Mouse (Mus musculus): ENCODE measurements around the gene Ergic1.

The Ergic1 gene

DNA sequence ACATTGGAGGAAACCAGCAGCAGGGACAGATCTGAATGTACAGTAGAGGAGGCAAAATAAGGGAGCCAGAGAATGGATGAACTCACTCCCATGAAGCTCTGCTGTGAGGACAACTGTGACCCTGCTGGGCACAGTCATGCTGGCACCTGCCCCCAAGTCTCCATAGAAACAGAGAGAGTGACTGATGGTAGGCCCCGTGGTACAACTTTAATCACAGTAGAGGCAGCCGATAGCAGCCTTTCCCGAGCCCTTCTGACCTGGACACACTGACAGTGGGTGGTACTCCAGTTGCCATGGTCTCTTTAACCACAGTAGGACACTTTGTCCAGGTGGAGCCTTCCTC lies 98.3 kb downstream of the Ergic1 start:
- no peak for DNase-seq (ENCODE audit: extremely low spot score, low spot score)

DNA sequence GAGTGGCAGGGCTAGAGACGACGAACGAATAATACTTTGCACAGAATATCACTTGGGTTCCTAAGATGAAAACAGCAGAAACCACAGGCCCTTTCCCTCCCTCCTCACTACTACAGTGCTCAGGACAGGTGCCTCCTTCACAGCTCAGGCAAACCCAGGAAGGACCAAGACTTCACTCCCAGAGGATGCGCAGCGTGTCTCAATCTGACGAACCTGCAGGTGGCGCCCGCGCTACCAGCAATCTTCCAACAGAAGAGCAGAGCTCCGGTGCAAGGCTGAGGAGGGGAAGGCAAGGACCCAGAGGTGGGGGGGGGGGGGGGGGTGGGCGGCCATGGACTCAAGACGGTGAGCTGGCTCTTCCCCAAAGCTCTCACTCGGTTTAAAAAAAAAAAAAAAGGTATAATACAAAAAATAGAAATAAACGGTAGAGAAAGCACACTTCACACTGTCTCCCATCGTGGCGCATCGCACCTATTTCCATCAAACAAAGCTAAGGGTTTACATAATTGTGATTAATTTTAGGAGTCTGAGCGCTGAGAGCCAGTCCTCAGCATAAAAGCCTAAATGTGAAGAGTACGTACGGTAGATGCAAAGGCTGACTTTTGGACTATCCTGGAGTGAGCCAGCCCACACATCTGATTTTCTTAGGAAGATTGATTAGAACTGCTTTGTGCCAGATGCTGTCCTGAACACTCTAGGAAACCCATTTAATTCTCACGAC lies 99.1 kb downstream of the Ergic1 start:
- DNase-seq (ENCODE audit: extremely low spot score, low spot score) = peak; percentile 71

DNA sequence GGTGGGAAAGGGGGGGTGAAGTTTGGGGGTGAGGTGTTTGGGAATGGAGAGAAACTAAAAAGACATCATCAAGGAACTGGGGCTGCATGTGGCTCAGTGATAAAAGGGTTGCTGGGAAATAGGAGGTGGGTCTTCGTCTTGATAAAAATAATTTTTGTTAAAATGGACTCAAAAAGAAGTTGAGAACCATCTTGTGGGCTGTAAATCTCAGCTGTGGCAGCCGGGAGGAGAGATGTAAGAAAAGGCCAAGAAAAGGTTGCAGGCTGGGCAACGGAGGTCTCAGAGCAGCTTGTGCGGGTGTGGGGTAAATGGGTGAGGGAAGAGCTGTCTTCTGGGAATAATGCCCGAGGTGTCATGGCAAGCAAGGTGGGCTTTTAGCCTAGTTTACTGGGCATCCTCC lies 100.9 kb downstream of the Ergic1 start:
- DNase-seq (ENCODE audit: extremely low spot score, low spot score) = no peak

GRCm38 (mm10) chr17:26662978-26663683 lies 101.8 kb downstream of the Ergic1 start, which contains the start of gene Atp6v0e:
Gene Atp6v0e, plus strand, starts transcription at chr17:26663231.
- peak; percentile 98 for DNase-seq (ENCODE audit: extremely low spot score, low spot score)

DNA sequence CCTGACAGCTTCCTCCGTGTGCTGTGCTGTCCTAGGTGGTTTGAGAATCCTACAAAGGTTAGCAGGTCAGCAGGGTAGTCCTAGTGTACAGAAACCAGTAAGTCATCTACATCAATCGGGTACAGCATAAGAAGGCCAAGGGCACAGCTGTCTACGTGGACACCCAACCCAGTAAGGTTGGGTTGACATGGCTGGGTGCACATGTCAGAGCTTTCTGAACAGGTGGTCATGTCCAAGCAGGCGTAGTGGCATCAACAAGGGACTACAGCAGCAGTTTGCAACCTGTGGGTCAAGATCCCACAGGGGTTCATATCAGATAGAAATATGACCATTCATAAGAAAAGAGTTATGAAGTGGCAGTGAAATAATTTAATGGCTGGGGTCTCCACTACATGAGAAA lies 104.3 kb downstream of the Ergic1 start:
- DNase-seq (ENCODE audit: extremely low spot score, low spot score) = no peak

- DNase-seq (ENCODE audit: extremely low spot score, low spot score) = no peak
Observed at GRCm38 (mm10) chr17:26671268-26671667, 110.0 kb downstream of the Ergic1 start.

GRCm38 (mm10) chr17:26675845-26676244 lies 114.6 kb downstream of the Ergic1 start:
- DNase-seq (ENCODE audit: extremely low spot score, low spot score) = no peak

DNA sequence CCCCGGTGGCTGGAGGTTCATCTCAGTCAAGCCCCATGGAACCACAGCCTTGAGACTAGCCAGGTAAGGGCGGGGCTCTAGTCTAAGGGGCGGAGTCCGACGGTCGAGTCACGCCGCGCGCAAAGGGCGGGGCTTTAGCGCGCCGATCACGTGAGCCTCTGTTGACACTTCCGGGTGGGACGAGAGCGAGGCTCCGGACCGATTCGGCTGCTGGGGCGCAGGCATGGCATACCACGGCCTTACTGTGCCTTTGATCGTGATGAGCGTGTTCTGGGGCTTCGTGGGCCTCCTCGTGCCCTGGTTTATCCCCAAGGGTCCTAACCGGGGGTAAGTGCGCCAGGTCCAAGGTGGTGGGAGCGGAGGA lies 114.9 kb downstream of the Ergic1 start:
- DNase-seq (ENCODE audit: extremely low spot score, low spot score) = peak; percentile 85

DNA sequence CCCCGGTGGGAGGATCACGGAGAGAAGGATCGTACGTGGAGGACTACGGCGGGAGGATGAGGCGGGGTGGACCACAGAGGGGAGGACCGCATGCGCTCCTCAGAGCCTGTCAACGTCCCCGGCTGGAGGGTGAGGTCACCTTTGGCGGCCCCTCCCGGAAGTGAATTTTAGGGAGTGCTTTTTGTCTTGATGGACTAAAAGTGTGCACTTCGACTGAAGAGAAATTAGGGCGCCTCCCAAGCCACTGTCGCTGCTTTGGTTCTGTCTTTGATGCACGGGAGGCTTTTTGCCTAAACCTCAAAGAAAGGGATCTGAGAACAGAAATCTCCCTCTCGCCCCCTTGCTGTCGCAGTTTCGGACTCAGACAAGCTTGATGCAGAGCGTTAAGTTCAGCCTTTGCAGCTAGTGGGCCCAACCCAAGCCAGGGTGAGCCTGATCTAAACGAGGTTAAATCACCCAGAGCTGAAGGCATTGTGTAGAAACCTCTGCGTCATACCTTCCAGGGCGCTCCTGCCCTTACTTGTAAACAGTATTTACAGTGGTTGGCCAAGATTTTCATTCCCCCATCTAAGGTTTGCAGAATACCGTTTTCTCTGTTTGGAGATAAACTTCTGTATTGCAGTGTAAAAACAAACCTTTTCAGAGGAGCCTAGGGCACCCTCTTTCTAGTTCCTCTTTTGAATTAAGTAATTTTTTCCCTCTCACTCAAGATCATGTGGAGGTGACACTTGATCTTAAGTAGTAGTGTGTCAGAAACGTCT lies 115.5 kb downstream of the Ergic1 start:
- no peak for DNase-seq (ENCODE audit: extremely low spot score, low spot score)

GRCm38 (mm10) chr17:26677711-26678637 lies 116.7 kb downstream of the Ergic1 start:
- no peak for DNase-seq (ENCODE audit: extremely low spot score, low spot score)

GRCm38 (mm10) chr17:26681276-26681675 lies 120.0 kb downstream of the Ergic1 start:
- no peak for DNase-seq (ENCODE audit: extremely low spot score, low spot score)

DNA sequence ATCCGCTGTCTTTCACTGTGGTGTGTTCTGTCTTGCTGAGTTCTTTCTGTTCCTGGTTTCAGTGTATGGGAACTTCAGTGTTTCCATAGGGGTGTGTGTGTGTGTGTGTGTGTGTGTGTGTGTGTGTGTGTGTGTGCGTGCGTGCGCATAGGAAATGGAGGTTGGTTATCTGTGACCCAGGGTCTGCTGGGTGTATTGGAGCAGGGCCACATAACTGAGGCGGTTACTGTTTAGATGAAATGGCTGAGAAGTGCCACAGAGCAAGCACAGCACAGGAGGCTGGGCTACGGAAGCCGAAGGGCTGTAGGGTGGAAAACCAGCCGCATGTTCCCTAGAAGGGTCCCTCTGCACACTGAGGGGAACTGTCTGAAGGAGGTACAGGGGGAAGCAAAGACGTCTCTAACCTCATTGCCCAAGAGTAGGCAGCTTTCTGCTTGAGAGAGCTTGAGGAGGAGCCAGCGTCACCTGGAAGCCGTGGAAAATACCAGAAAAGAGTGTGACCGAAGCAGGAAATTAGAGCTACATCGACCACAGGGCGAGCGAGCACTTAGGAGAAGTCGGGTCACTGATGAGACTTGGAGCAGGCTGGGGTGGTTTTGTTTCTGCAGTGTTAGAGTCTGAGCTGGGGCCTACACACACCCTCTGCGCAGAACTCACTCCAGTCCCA lies 125.2 kb downstream of the Ergic1 start:
- no peak for DNase-seq (ENCODE audit: extremely low spot score, low spot score)

DNA sequence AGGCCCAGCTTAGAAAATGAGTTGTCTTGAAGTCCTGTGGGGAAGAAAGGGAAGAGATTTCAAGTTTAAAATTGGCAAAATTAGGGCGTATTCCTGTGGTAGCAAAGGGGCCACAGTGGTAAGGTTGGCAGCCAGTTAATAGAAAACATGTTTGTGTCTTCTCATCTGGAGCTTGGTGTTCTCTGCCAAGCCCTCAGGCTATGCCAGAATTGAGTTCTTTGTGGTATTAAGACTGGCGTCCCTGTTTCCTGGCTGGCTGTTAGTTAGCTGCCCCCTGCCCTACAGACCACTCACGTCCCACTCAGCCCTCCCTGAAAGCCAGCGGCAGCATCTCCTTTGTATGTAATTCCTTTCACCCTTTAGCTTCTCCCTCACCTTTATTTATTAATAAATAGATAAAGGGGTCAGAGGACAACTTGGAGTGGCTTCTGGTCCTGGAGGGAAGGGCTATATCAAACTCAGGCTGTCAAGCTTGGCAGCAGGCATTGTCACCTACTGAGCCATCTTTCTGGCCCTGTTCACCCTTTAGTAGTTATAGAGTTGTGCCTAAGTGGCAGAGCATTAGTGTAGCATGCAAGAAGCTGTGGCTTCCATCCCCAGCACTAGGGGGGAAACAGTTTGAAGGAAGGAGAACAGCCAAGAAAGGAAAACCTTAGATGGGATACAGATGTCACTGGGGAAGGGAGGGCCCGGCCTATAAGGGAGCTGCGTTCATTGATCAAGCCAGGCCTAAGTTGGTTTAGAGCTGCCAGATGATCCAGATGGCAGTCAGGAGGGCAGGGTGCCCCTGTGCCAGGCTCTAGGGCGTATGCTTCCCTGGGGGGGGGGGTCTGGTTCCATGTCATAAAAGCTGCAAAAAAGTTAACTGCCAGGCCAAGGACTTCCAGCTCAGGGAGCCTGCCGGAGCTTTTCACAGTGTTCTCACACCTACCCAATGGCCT lies 127.8 kb downstream of the Ergic1 start:
- no peak for DNase-seq (ENCODE audit: extremely low spot score, low spot score)

DNA sequence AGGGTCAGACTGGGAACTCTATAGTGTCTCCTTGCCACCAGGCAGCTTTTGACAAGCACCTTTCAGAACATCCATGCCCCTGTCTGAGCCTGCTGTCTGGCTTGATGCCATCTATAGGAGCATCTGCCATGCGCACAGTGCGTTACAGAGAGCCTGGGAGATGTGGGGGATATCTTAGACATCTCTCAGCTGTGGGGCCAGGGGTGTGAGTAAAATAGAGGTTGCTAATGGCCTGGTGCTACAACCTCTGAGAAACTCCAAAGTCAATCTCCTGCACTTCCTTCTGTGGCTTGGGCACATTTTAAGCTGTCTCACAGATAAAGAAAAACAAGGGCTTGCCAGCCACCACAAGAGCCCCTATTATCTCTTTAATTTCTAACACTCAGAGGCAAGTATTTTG lies 128.5 kb downstream of the Ergic1 start:
- no peak for DNase-seq (ENCODE audit: extremely low spot score, low spot score)

- no peak for DNase-seq (ENCODE audit: extremely low spot score, low spot score)
Observed at GRCm38 (mm10) chr17:26690236-26690635, 128.9 kb downstream of the Ergic1 start.

DNA sequence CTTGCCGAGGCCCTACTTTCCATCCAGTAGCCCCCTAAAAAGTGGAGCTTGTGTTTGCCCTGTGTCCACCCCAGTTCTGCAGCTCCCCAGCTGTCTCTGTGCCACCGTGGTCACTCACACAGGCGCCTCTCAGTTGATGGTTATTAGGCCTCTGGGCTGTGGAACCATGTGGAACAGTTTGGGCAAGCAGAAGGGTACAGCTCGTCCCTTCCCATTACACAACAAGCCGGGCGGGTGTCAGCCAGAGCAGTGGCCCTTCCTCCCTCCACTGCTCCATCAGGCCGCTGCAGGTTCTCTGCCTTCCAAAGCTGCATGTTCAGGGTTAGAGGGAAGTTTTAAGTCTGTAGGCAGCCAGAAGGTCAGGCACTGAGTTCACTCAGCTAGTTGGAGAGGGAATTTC lies 129.8 kb downstream of the Ergic1 start:
- DNase-seq (ENCODE audit: extremely low spot score, low spot score) = no peak

GRCm38 (mm10) chr17:26693424-26693823 lies 132.1 kb downstream of the Ergic1 start:
- no peak for DNase-seq (ENCODE audit: extremely low spot score, low spot score)

DNA sequence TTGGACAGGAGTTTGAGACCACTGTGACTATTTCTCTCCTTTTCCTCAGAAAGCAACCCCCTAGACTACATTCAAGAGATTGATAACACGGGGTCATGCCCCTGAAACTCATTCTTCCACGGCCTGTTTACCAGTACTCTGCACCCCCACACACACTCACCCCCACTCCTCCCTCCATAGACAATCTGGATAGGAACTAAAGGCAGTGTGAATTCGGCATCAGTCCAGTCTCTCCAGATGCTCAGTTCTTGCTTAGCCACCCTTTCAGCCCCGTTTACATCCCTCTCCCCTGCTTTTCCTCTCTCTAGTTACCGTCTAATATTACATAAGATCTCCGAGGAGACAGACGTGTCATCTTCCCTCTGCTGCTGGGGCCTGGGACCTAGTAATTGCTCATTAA lies 132.9 kb downstream of the Ergic1 start:
- no peak for DNase-seq (ENCODE audit: extremely low spot score, low spot score)

DNA sequence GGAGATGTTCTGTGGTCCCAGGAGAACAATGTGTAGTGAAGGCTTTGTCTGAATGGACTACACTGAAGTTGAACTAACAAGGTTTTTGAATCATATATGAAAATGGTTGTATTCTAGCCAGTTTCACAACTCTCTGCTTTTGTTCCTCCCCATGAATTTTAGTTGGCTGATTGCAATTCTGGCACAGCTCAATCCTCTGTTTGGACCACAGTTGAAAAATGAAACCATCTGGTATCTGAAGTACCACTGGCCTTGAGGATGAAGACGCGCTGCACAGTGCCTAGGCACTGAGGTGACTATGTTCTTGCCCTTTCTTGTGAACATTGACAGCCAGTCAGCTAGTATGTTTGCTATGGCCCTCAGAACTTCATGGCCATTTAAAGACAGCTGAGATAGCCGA lies 133.9 kb downstream of the Ergic1 start:
- DNase-seq (ENCODE audit: extremely low spot score, low spot score) = no peak

GRCm38 (mm10) chr17:26698846-26699245 lies 137.6 kb downstream of the Ergic1 start:
- no peak for DNase-seq (ENCODE audit: extremely low spot score, low spot score)

Data from neural tube, embryonic 10.5 days (tissue).